Mouse (Mus musculus): ENCODE data around the gene Rab29. TPM values are rescaled to one million over a fixed set of nuclear protein-coding genes. Genes with fewer than 3 reads are reported as not detected.
A peak's percentile ranks its signal among the peaks of the same experiment; 100 is the strongest.
"Not testable (repeated sequence)": the region's sequence is repeated elsewhere in the genome, so short reads cannot be mapped to it uniquely, and the experiment has no call there.

Rab29 gene
- total RNA-seq, 2 experiments from 2014 or later: 6.9 to 7.1 TPM

GRCm38 (mm10) chr1:131844883-131845282, 22.1 kb upstream of the Rab29 start:
- intact Hi-C loops (cut with DNase I): loop anchor here (5.0 kb wide), 2 partner anchors 78 to 133 kb away; no protein-coding TSS in a partner anchor
- DNase-seq (ENCODE audit: low spot score in 2 of 2): no peak

GRCm38 (mm10) chr1:131846255-131846654, 20.8 kb upstream of the Rab29 start:
- DNase-seq (ENCODE audit: low spot score in 2 of 2): peak; percentile 36 to 50
- intact Hi-C loops (cut with DNase I): loop anchor here (5.0 kb wide), 2 partner anchors 79 to 134 kb away; no protein-coding TSS in a partner anchor

GRCm38 (mm10) chr1:131861811-131862210, 5.2 kb upstream of the Rab29 start:
- DNase-seq (ENCODE audit: low spot score in 2 of 2): no peak
- intact Hi-C loops (cut with DNase I): no loop called here

- intact Hi-C loops (cut with DNase I): no loop called here
- no peak for DNase-seq (ENCODE audit: low spot score in 2 of 2)
These were observed 1.4 kb upstream of the Rab29 start for GRCm38 (mm10) chr1:131865596-131865995.

- intact Hi-C loops (cut with DNase I): no loop called here
- no peak for DNase-seq (ENCODE audit: low spot score in 2 of 2)
These were observed 572 bp upstream of the Rab29 start for GRCm38 (mm10) chr1:131866304-131866999.

GRCm38 (mm10) chr1:131867946-131868290, 894 bp downstream of the Rab29 start:
- intact Hi-C loops (cut with DNase I): no loop called here
- no peak for DNase-seq (ENCODE audit: low spot score in 2 of 2)

GRCm38 (mm10) chr1:131869561-131869960, 2.5 kb downstream of the Rab29 start:
- no peak for DNase-seq (ENCODE audit: low spot score in 2 of 2)
- intact Hi-C loops (cut with DNase I): no loop called here

- DNase-seq (ENCODE audit: low spot score in 2 of 2): no peak
- intact Hi-C loops (cut with DNase I): no loop called here
These were observed 5.8 kb downstream of the Rab29 start for GRCm38 (mm10) chr1:131872856-131873255.

GRCm38 (mm10) chr1:131879816-131880215, 12.8 kb downstream of the Rab29 start:
- intact Hi-C loops (cut with DNase I): no loop called here
- DNase-seq (ENCODE audit: low spot score in 2 of 2): no peak

- DNase-seq (ENCODE audit: low spot score in 2 of 2): no peak
- intact Hi-C loops (cut with DNase I): no loop called here
These were observed 15.8 kb downstream of the Rab29 start for GRCm38 (mm10) chr1:131882787-131883186.

GRCm38 (mm10) chr1:131886173-131886572, 19.1 kb downstream of the Rab29 start:
- intact Hi-C loops (cut with DNase I): no loop called here
- no peak for DNase-seq (ENCODE audit: low spot score in 2 of 2)

GRCm38 (mm10) chr1:131886641-131887040, 19.6 kb downstream of the Rab29 start:
- intact Hi-C loops (cut with DNase I): no loop called here
- DNase-seq (ENCODE audit: low spot score in 2 of 2): no peak

GRCm38 (mm10) chr1:131890043-131890658, 23.1 kb downstream of the Rab29 start:
- DNase-seq (ENCODE audit: low spot score in 2 of 2): no peak
- intact Hi-C loops (cut with DNase I): no loop called here

- intact Hi-C loops (cut with DNase I): no loop called here
- no peak for DNase-seq (ENCODE audit: low spot score in 2 of 2)
These were observed 24.4 kb downstream of the Rab29 start for GRCm38 (mm10) chr1:131891436-131891835.

- intact Hi-C loops (cut with DNase I): no loop called here
- DNase-seq (ENCODE audit: low spot score in 2 of 2): no peak
These were observed 35.7 kb downstream of the Rab29 start for GRCm38 (mm10) chr1:131902679-131903078.

GRCm38 (mm10) chr1:131903251-131903650, 36.2 kb downstream of the Rab29 start:
- intact Hi-C loops (cut with DNase I): no loop called here

GRCm38 (mm10) chr1:131905497-131905896, 38.5 kb downstream of the Rab29 start:
- no peak for DNase-seq (ENCODE audit: low spot score in 2 of 2)
- intact Hi-C loops (cut with DNase I): no loop called here

More at GRCm38 (mm10) chr1:131903251-131903650, 36.2 kb downstream of the Rab29 start:
- DNase-seq (ENCODE audit: low spot score in 2 of 2): no peak

GRCm38 (mm10) chr1:131908456-131908855, 41.4 kb downstream of the Rab29 start:
- no peak for DNase-seq (ENCODE audit: low spot score in 2 of 2)
- intact Hi-C loops (cut with DNase I): no loop called here

- DNase-seq (ENCODE audit: low spot score in 2 of 2): not testable (repeated sequence)
These were observed 42.2 kb downstream of the Rab29 start for GRCm38 (mm10) chr1:131909236-131909635.

GRCm38 (mm10) chr1:131910001-131910648, 43.1 kb downstream of the Rab29 start, which contains the start of gene Nucks1:
Gene Nucks1, plus strand, starts transcription at chr1:131910534.
- intact Hi-C loops (cut with DNase I): no loop called here
- DNase-seq (ENCODE audit: low spot score in 2 of 2): peak; percentile 98

More at GRCm38 (mm10) chr1:131909236-131909635, 42.2 kb downstream of the Rab29 start:
- intact Hi-C loops (cut with DNase I): not testable (repeated sequence)

All from left cerebral cortex, postnatal 36 days (tissue).